Mouse (Mus musculus) left cerebral cortex, adult 6 months (tissue): ENCODE measurements around the gene CT030661.1. TPM values are rescaled to one million over a fixed set of nuclear protein-coding genes. Genes with fewer than 3 reads are reported as not detected.

Experiments
- long read RNA-seq, 2 experiments: library from polyadenylated mRNA; unstranded; transcript quantifications; one replicate each; pipeline ENCODE4 v2.0.0; 2019 to 2020
- polyA plus RNA-seq: library from polyadenylated mRNA; unstranded; fragments of <200 nt; fragmentation: Nextera tagmentation; gene quantifications from 2 replicates; pipeline ENCODE4 v1.2.3, GENCODE M21; 2021

CT030661.1 gene
- polyA plus RNA-seq, result 3.8 and 6.2 TPM in 2 replicates
- long read RNA-seq, experiment 1, transcript CT030661.1-201 (6 exons, 3,474 nt), result major isoform, 28 of 69 reads
- long read RNA-seq, experiment 1, partial matches to known transcripts, result 6 of 69 reads
- long read RNA-seq, experiment 1, other reads (novel, unspliced or antisense), result 35 of 69 reads
- long read RNA-seq, experiment 2, transcript CT030661.1-201 (6 exons, 3,474 nt), result major isoform, 8 of 12 reads
- long read RNA-seq, experiment 2, partial matches to known transcripts, result 0 of 12 reads
- long read RNA-seq, experiment 2, other reads (novel, unspliced or antisense), result 4 of 12 reads

DNA sequence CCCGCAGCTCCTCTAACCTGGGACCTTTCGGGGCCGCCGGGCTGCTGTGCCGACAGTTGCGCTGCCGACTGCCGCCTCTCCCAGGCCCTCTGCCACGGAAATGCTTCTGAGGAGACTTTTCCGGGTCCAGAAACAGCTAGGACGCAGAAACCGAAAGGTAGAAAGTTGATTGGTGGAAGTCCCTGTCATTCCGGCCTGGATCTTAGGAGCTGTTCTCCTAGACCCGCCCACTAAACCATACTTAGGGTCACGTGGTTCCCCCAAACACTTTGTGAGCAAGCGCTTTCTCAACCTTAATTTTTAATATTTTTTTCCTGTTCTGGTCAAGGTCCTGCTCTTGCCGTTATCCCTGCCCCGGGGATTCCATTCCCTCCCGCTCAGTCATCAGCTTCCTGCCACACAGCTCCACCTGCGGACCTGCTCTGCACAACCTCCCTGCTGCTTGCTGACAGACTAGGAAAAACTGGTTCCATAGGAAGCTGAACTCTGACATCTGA is at the start of gene CT030661.1:
Gene CT030661.1, minus strand, starts transcription at position 108 of the 497 bp plus-strand sequence.

DNA sequence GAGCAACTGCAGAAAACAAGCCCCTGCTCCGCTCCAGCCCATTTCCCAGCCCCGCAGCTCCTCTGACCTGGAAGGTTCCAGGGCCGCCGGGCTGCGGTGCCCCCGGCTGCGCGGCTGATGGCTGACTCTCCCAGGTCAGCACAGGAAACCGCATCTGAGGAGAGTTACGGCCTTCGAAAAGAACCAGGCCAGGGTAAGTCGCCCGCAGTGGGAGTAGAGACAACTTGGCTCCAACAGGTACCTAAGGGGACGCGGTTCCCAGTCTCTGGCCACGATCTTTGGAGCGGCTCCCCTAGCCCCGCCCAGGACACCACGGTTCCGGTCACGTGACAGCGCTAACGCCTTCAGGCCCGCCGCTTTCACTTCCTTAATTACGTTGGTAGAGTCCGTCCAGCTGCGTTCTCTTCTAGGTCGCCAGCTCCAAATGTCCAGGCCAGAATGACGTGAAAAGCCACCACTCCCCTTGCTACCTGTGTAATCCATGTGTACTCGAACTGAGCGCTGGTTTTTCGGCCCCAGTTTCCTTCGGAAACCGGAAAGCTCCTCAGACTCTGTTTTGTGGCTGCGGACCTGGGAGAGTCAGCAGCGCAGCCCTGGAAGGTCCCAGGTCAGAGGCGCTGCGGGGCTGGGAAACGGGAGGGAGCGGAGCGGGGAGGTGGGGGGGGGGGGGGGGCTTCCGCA is 46.6 kb upstream of the CT030661.1 start, which contains the start of the genes Zfp944 and Zfp758:
Gene Zfp944, minus strand, starts transcription at position 300 of the 681 bp plus-strand sequence.
Gene Zfp758, plus strand, starts transcription at position 353 of the 681 bp plus-strand sequence.

Other genes starting within 250 kb of the CT030661.1 start
- 0.36 and 0.44 TPM in 2 replicates for gene Zfp947, start 148.6 kb downstream of the CT030661.1 start, polyA plus RNA-seq
- gene Zfp994, start 89.2 kb downstream of the CT030661.1 start, polyA plus RNA-seq, result 1.9 and 2.3 TPM in 2 replicates
- 5.4 and 7.1 TPM in 2 replicates for gene Zfp944, start 46.6 kb upstream of the CT030661.1 start, polyA plus RNA-seq
- gene Zfp758, start 46.6 kb upstream of the CT030661.1 start, polyA plus RNA-seq, result 4.0 and 4.8 TPM in 2 replicates
- 6.1 and 6.7 TPM in 2 replicates for gene Zfp946, start 109.4 kb upstream of the CT030661.1 start, polyA plus RNA-seq